Mouse (Mus musculus): ENCODE measurements around the gene Ubac2. TPM values are rescaled to one million over a fixed set of nuclear protein-coding genes. Genes with fewer than 3 reads are reported as not detected.

Ubac2 gene
- polyA plus RNA-seq, 2 experiments, result 46.3 to 66.9 TPM

DNA sequence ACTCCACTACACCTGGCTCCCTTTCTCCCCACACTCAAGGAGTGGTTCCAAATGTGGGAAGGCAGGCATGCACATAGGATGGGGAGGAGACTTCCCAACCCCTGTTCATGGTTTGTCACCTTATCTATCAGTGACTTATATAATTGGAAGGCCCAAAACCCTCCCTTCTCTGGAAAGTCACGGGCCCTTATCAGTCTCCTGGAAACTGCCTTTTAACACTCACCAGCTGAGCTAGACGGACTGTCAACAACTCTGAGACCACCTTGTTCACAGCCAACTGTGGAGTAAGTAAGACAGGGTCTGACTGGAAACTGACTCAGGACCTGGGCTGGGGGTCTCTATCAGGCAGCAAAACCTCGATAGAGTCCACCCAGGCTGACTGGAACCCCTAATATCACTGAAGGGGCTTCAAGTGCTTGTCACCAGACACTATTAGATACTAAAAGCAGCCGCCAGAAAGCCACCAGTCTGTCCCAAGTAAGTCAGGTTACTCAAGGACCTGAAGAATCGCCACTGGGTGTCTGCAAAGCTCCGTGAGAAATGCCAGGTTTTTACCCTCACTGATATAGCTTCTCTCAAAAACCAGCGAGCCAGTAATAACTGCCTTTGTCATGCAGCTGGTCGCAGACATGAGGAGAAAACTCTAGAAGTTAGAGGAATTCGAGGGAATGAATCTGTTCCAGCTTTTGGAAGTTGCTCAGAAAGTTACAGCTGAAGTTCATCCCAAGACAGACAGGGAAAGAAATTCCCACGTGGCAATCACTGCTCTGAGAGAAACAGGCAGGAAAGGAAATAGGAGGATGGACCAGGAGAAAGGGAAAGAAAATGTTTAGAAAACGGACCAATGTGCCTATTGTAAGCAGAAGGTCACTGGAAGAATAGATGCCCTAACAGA, 190.6 kb downstream of the Ubac2 start:
- H3K36me3 ChIP-seq (ENCODE audit: control insufficient read depth, insufficient read depth, low read length), result no peaks in the 10 kb centered on the region
- DNase-seq (ENCODE audit: low spot score) (no peak), ATAC-seq (ENCODE audit: low FRiP score, low read depth) (no peak)
- no peaks in the 10 kb centered on the region for H3K9me3 ChIP-seq (ENCODE audit: control insufficient read depth, low read length)
- no peaks in the 10 kb centered on the region for H3K4me1 ChIP-seq (ENCODE audit: control insufficient read depth, insufficient read depth, low read length)
- H3K27me3 ChIP-seq (ENCODE audit: control insufficient read depth, insufficient read depth, low read length), result no peaks in the 10 kb centered on the region
- H3K9ac ChIP-seq (ENCODE audit: low read depth, low read length, severe bottlenecking), result no peak overlapping the region
- no peak for TF ChIP-seq POLR2A (IDR thresholded peaks at IDR 0.05; ENCODE audit: borderline replicate concordance, extremely low read depth, insufficient read depth, insufficient read length)
- 56% methylated on average over 11 of the region's 11 CpGs for WGBS
- H3K4me2 ChIP-seq (replicated peaks; ENCODE audit: low read depth, low read length, severe bottlenecking), result no peak overlapping the region
- no peak overlapping the region for H3K4me3 ChIP-seq (replicated peaks; ENCODE audit: low read length)
- no peak overlapping the region for H3K27ac ChIP-seq (replicated peaks; ENCODE audit: low read depth, low read length)

DNA sequence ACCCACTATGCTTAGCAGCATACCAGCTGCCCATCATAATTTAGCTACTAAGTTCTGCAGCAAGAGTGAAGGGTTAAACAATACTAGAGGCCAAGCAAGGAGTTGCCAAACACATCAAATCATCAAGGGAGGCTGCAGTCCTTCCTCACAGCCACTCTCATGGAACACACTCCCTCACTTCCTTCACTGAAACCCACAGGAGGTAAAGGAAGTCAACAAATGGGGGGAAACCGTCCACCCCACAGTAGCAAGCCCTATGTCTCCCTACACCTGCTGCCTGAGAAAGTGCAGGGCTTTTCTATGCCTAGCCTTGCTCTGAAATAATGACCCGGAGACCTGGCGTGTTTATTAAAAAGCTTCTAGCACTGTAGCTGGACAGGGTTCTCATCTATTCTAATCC, 191.5 kb downstream of the Ubac2 start:
- WGBS, result 72% methylated on average over 3 of the region's 3 CpGs
- Histone ChIP-seq H3K4me1 (ENCODE audit: control insufficient read depth, insufficient read depth, low read length) (no peaks in the 10 kb centered on the region), H3K27ac (replicated peaks; ENCODE audit: low read depth, low read length) (no peak overlapping the region), H3K27me3 (ENCODE audit: control insufficient read depth, insufficient read depth, low read length) (no peaks in the 10 kb centered on the region), H3K4me2 (replicated peaks; ENCODE audit: low read depth, low read length, severe bottlenecking) (no peak overlapping the region), H3K9ac (ENCODE audit: low read depth, low read length, severe bottlenecking) (no peak overlapping the region), H3K36me3 (ENCODE audit: control insufficient read depth, insufficient read depth, low read length) (no peaks in the 10 kb centered on the region), H3K4me3 (replicated peaks; ENCODE audit: low read length) (no peak overlapping the region), H3K9me3 (ENCODE audit: control insufficient read depth, low read length) (no peaks in the 10 kb centered on the region)
- DNase-seq (ENCODE audit: low spot score), result no peak
- TF ChIP-seq POLR2A (IDR thresholded peaks at IDR 0.05; ENCODE audit: borderline replicate concordance, extremely low read depth, insufficient read depth, insufficient read length), result no peak
- ATAC-seq (ENCODE audit: low FRiP score, low read depth), result no peak

Other genes starting within 250 kb of the Ubac2 start
- 18.4 and 19.7 TPM in 2 replicates for gene Dock9, start 80.8 kb upstream of the Ubac2 start, polyA plus RNA-seq (2012; rRNA removed)
- gene Dock9, start 80.8 kb upstream of the Ubac2 start, polyA plus RNA-seq (2014; fragmentation: Nextera tagmentation; extraction: Ambion mirVana), result 12.3 and 13.8 TPM in 2 replicates
- gene Gpr18, start 37.2 kb downstream of the Ubac2 start, polyA plus RNA-seq (2012; rRNA removed), result 0.36 TPM in 1 of 2 replicates, not detected in the other
- gene Gpr18, start 37.2 kb downstream of the Ubac2 start, polyA plus RNA-seq (2014; fragmentation: Nextera tagmentation; extraction: Ambion mirVana), result 0.26 TPM in 1 of 2 replicates, not detected in the other
- gene Gpr183, start 86.6 kb downstream of the Ubac2 start, polyA plus RNA-seq (2012; rRNA removed), result 2.8 and 3.4 TPM in 2 replicates
- 4.2 and 4.3 TPM in 2 replicates for gene Gpr183, start 86.6 kb downstream of the Ubac2 start, polyA plus RNA-seq (2014; fragmentation: Nextera tagmentation; extraction: Ambion mirVana)
- 0.10 and 0.20 TPM in 2 replicates for gene Timm8a2, start 156.1 kb downstream of the Ubac2 start, polyA plus RNA-seq (2012; rRNA removed)
- gene Timm8a2, start 156.1 kb downstream of the Ubac2 start, polyA plus RNA-seq (2014; fragmentation: Nextera tagmentation; extraction: Ambion mirVana), result not detected in 2 replicates
- 92.5 and 128 TPM in 2 replicates for gene Tm9sf2, start 228.4 kb downstream of the Ubac2 start, polyA plus RNA-seq (2012; rRNA removed)
- gene Tm9sf2, start 228.4 kb downstream of the Ubac2 start, polyA plus RNA-seq (2014; fragmentation: Nextera tagmentation; extraction: Ambion mirVana), result 153 and 154 TPM in 2 replicates

Data from limb, embryonic 14.5 days (tissue).